In genomic region chr11:94760364-94760763, GRCm38 (mm10) we compare ENCODE assay signal across 37 mouse cellular contexts. TPM values are rescaled to one million over a fixed set of nuclear protein-coding genes. Genes with fewer than 3 reads are reported as not detected.
DNase-seq lines count a peak whose midpoint lies in the region; ATAC-seq and TF ChIP-seq lines count a peak whose summit lies in the region.
"Had no signal": no experiment of that assay in that cellular context is flagged by ENCODE, and none has a peak within 500 bp of the region (broad histone marks: within the 10 kb centered on the region; RNA-seq: fewer than 3 reads in every experiment).

No protein-coding gene starts in this region.

- H3K27ac ChIP-seq in embryonic facial prominence, embryonic 14.5 days (replicated peaks; ENCODE audit: low read depth, low read length) = no peak overlapping the region
- no peak overlapping the region for H3K27ac ChIP-seq in embryonic facial prominence, embryonic 10.5 days (replicated peaks)
- H3K27ac ChIP-seq in MEL (ENCODE audit: control insufficient read depth, low read depth, low read length) = no peak overlapping the region
- peak overlapping the region; percentile 78 for H3K27ac ChIP-seq in intestine, embryonic 16.5 days (ENCODE audit: low read length)
- H3K27ac ChIP-seq in stomach, embryonic 15.5 days = no peak overlapping the region; the same call in 1 of the 2 replicates
- H3K27ac ChIP-seq: embryonic facial prominence, embryonic 15.5 days; forebrain, embryonic 12.5 days; hindbrain, embryonic 10.5 days; hindbrain, embryonic 15.5 days; liver, embryonic 15.5 days; lung, embryonic 15.5 days; midbrain, embryonic 13.5 days; neural tube, embryonic 13.5 days had no signal

- no peak for TF ChIP-seq EP300 in MEL (IDR thresholded peaks at IDR 0.05; ENCODE audit: low read depth in 1 of 2, low read length in 2 of 2)

- H3K4me1 ChIP-seq in embryonic facial prominence, embryonic 14.5 days (ENCODE audit: control insufficient read depth, insufficient read depth, low read length) = peaks cover 3% of the 10 kb centered on the region; the same call in 1 of the 2 replicates
- no peaks in the 10 kb centered on the region for H3K4me1 ChIP-seq in embryonic facial prominence, embryonic 10.5 days
- no peaks in the 10 kb centered on the region for H3K4me1 ChIP-seq in MEL (ENCODE audit: control insufficient read depth in 1 of 2, insufficient read depth in 2 of 2, low read length in 2 of 2)
- H3K4me1 ChIP-seq in intestine, embryonic 16.5 days (ENCODE audit: control insufficient read depth, insufficient read depth, low read length) = peaks cover 3% of the 10 kb centered on the region; the same call in 1 of the 2 replicates
- no peaks in the 10 kb centered on the region for H3K4me1 ChIP-seq in stomach, embryonic 15.5 days
- H3K4me1 ChIP-seq: embryonic facial prominence, embryonic 15.5 days; forebrain, embryonic 12.5 days; hindbrain, embryonic 10.5 days; hindbrain, embryonic 15.5 days; liver, embryonic 15.5 days; lung, embryonic 15.5 days; midbrain, embryonic 13.5 days; neural tube, embryonic 13.5 days had no signal

- no peaks in the 10 kb centered on the region for H3K9me3 ChIP-seq in embryonic facial prominence, embryonic 14.5 days (ENCODE audit: control insufficient read depth, low read length)
- H3K9me3 ChIP-seq in embryonic facial prominence, embryonic 10.5 days = no peaks in the 10 kb centered on the region
- no peaks in the 10 kb centered on the region for H3K9me3 ChIP-seq in MEL (replicated peaks; ENCODE audit: insufficient read depth, low read length)
- no peaks in the 10 kb centered on the region for H3K9me3 ChIP-seq in intestine, embryonic 16.5 days (ENCODE audit: control insufficient read depth, low read length)
- no peaks in the 10 kb centered on the region for H3K9me3 ChIP-seq in stomach, embryonic 15.5 days
- H3K9me3 ChIP-seq: embryonic facial prominence, embryonic 15.5 days; forebrain, embryonic 12.5 days; hindbrain, embryonic 10.5 days; hindbrain, embryonic 15.5 days; liver, embryonic 15.5 days; lung, embryonic 15.5 days; midbrain, embryonic 13.5 days; neural tube, embryonic 13.5 days had no signal

- no peak overlapping the region for H3K4me2 ChIP-seq in embryonic facial prominence, embryonic 14.5 days (ENCODE audit: low read depth, low read length)
- H3K4me2 ChIP-seq in intestine, embryonic 16.5 days (ENCODE audit: low read depth, low read length) = peak overlapping the region; percentile 23; the same call in 1 of the 2 replicates
- H3K4me2 ChIP-seq in stomach, embryonic 15.5 days = no peak overlapping the region
- H3K4me2 ChIP-seq: embryonic facial prominence, embryonic 15.5 days; forebrain, embryonic 12.5 days; hindbrain, embryonic 15.5 days; liver, embryonic 15.5 days; lung, embryonic 15.5 days; midbrain, embryonic 13.5 days; neural tube, embryonic 13.5 days had no signal

- 67% methylated on average over 3 of the region's 3 CpGs for WGBS in embryonic facial prominence, embryonic 14.5 days
- WGBS in embryonic facial prominence, embryonic 10.5 days = 87% methylated on average over 3 of the region's 3 CpGs
- WGBS in intestine, embryonic 16.5 days = 51% methylated on average over 3 of the region's 3 CpGs
- 58% methylated on average over 3 of the region's 3 CpGs for WGBS in stomach, embryonic 15.5 days

- no peak for TF ChIP-seq RAD21 in MEL (IDR thresholded peaks at IDR 0.05; ENCODE audit: low read depth, low read length)

- no peaks in the 10 kb centered on the region for H3K27me3 ChIP-seq in embryonic facial prominence, embryonic 14.5 days (replicated peaks; ENCODE audit: control insufficient read depth, insufficient read depth, low read length)
- H3K27me3 ChIP-seq in embryonic facial prominence, embryonic 10.5 days (replicated peaks; ENCODE audit: low read depth, poor library complexity, severe bottlenecking) = no peaks in the 10 kb centered on the region
- peaks cover 17 to 25% of the 10 kb centered on the region in 2 experiments for H3K27me3 ChIP-seq in MEL (ENCODE audit: control insufficient read depth in 1 of 2, insufficient read depth in 2 of 2, low read length in 2 of 2)
- H3K27me3 ChIP-seq in intestine, embryonic 16.5 days (replicated peaks; ENCODE audit: control insufficient read depth, insufficient read depth, low read length) = no peaks in the 10 kb centered on the region
- no peaks in the 10 kb centered on the region for H3K27me3 ChIP-seq in stomach, embryonic 15.5 days (replicated peaks)
- H3K27me3 ChIP-seq: embryonic facial prominence, embryonic 15.5 days; forebrain, embryonic 12.5 days; hindbrain, embryonic 15.5 days; liver, embryonic 15.5 days; lung, embryonic 15.5 days; midbrain, embryonic 13.5 days; neural tube, embryonic 13.5 days had no signal

- TF ChIP-seq POLR2A in MEL (IDR thresholded peaks at IDR 0.05; ENCODE audit: control insufficient read depth in 1 of 2, insufficient read depth in 1 of 2, low read depth in 1 of 2, low read length in 2 of 2, poor library complexity in 1 of 2) = no peak

- H3K4me3 ChIP-seq in embryonic facial prominence, embryonic 14.5 days (ENCODE audit: low read depth, low read length) = no peak overlapping the region
- H3K4me3 ChIP-seq in embryonic facial prominence, embryonic 10.5 days = no peak overlapping the region
- no peak overlapping the region for H3K4me3 ChIP-seq in MEL (ENCODE audit: control insufficient read depth in 1 of 2, insufficient read depth in 1 of 2, low read depth in 2 of 2, low read length in 2 of 2)
- H3K4me3 ChIP-seq in intestine, embryonic 16.5 days (ENCODE audit: low read length) = peak overlapping the region; percentile 25
- no peak overlapping the region for H3K4me3 ChIP-seq in stomach, embryonic 15.5 days (replicated peaks)
- H3K4me3 ChIP-seq: embryonic facial prominence, embryonic 15.5 days; forebrain, embryonic 12.5 days; hindbrain, embryonic 10.5 days; hindbrain, embryonic 15.5 days; liver, embryonic 15.5 days; lung, embryonic 15.5 days; midbrain, embryonic 13.5 days; neural tube, embryonic 13.5 days had no signal

- no peaks in the 10 kb centered on the region for H3K36me3 ChIP-seq in embryonic facial prominence, embryonic 14.5 days (ENCODE audit: control insufficient read depth, insufficient read depth, low read length)
- no peaks in the 10 kb centered on the region for H3K36me3 ChIP-seq in embryonic facial prominence, embryonic 10.5 days (replicated peaks)
- no peaks in the 10 kb centered on the region for H3K36me3 ChIP-seq in MEL (ENCODE audit: control insufficient read depth in 1 of 2, insufficient read depth in 2 of 2, low read length in 2 of 2)
- H3K36me3 ChIP-seq in intestine, embryonic 16.5 days (ENCODE audit: control insufficient read depth, insufficient read depth, low read length) = no peaks in the 10 kb centered on the region
- no peaks in the 10 kb centered on the region for H3K36me3 ChIP-seq in stomach, embryonic 15.5 days
- H3K36me3 ChIP-seq: embryonic facial prominence, embryonic 15.5 days; forebrain, embryonic 12.5 days; hindbrain, embryonic 10.5 days; hindbrain, embryonic 15.5 days; liver, embryonic 15.5 days; lung, embryonic 15.5 days; midbrain, embryonic 13.5 days; neural tube, embryonic 13.5 days had no signal

- DNase-seq in embryonic facial prominence, embryonic 14.5 days (ENCODE audit: low spot score) = peak; percentile 62
- no peak for DNase-seq in embryonic facial prominence, embryonic 10.5 days (ENCODE audit: low spot score)
- peak; percentile 45 for DNase-seq in MEL (ENCODE audit: low read depth, low spot score)
- no peak for DNase-seq in ovary, postnatal 36 days (ENCODE audit: low spot score)
- DNase-seq in spleen, adult 18-20 months = no peak
- DNase-seq: adrenal gland, postnatal 25 days; cerebellum, adult 11-12 months; cerebellum, postnatal 10 days; forebrain, postnatal 0 days; gastrocnemius, postnatal 10 days; heart, postnatal 14 days; kidney, postnatal 14 days; liver; lung, postnatal 4 days; retina, postnatal 1 day; right cerebral cortex, postnatal 14 days had no signal

- ATAC-seq in embryonic facial prominence, embryonic 14.5 days (ENCODE audit: low read depth) = peak; percentile 62
- ATAC-seq in intestine, embryonic 16.5 days = peak; percentile 80
- ATAC-seq in stomach, embryonic 15.5 days (ENCODE audit: insufficient read depth, low FRiP score, low read depth) = 0 out of 2 replicates have a peak, but pooled peaks have one; percentile 27
- ATAC-seq: forebrain, postnatal 0 days; inflammation-experienced regulatory T-cells, adult 6 months; midbrain, embryonic 13.5 days had no signal

- H3K79me2 ChIP-seq in MEL (ENCODE audit: control insufficient read depth, insufficient read depth, low read length, poor library complexity) = no peaks in the 10 kb centered on the region

- TF ChIP-seq CTCF in MEL (IDR thresholded peaks at IDR 0.05 in 2 of 3, conservative IDR thresholded peaks at IDR 0.05 in 1 of 3; ENCODE audit: control insufficient read depth in 1 of 3, insufficient read depth in 1 of 3, low read depth in 2 of 3, low read length in 3 of 3, poor library complexity in 1 of 3, severe bottlenecking in 1 of 3) = no peak

- H3K9ac ChIP-seq in embryonic facial prominence, embryonic 14.5 days (ENCODE audit: low read depth, low read length) = no peak overlapping the region
- H3K9ac ChIP-seq in MEL (ENCODE audit: control insufficient read depth, low read depth, low read length, poor library complexity, severe bottlenecking) = no peak overlapping the region
- H3K9ac ChIP-seq in intestine, embryonic 16.5 days (ENCODE audit: low read depth, low read length) = peak overlapping the region; percentile 38
- no peak overlapping the region for H3K9ac ChIP-seq in stomach, embryonic 15.5 days
- H3K9ac ChIP-seq: embryonic facial prominence, embryonic 15.5 days; forebrain, embryonic 12.5 days; forebrain, postnatal 0 days; hindbrain, embryonic 15.5 days; liver, embryonic 15.5 days; lung, embryonic 15.5 days; midbrain, embryonic 13.5 days; neural tube, embryonic 13.5 days had no signal

RNA-seq across cellular contexts. Expression of gene Cdc34b, which starts 18.8 kb away (rescaled TPM):
- 0.22 and 0.24 TPM in 2 replicates for polyA plus RNA-seq in embryonic facial prominence, embryonic 14.5 days (2014; fragmentation: Nextera tagmentation; extraction: Ambion mirVana)
- 0.29 and 0.40 TPM in 2 replicates for polyA plus RNA-seq in embryonic facial prominence, embryonic 10.5 days (2016; fragmentation: Nextera tagmentation; extraction: Ambion mirVana)
- total RNA-seq in MEL (2012; rRNA removed) = 0.16 and 0.19 TPM in 2 replicates
- under 1 TPM in 1 of 2 experiments, not detected in 1; 0.29 TPM for polyA plus RNA-seq in MEL (2012; ENCODE audit: insufficient read depth in 1 of 2, insufficient read length in 2 of 2, low read depth in 1 of 2, low replicate concordance in 2 of 2, missing spikeins in 1 of 2)
- not detected in 2 replicates for polyA plus RNA-seq in intestine, embryonic 16.5 days (2015; fragmentation: Nextera tagmentation; extraction: Ambion mirVana)
- 0.42 TPM in 1 of 2 replicates, not detected in the other for polyA plus RNA-seq in stomach, embryonic 15.5 days (2015; fragmentation: Nextera tagmentation; extraction: Ambion mirVana)
- total RNA-seq: forebrain, postnatal 0 days; granulocyte monocyte progenitor cell, adult 5-6 weeks; megakaryocyte-erythroid progenitor cell, adult 5-6 weeks had no signal
- polyA plus RNA-seq: embryonic facial prominence, embryonic 15.5 days; forebrain, postnatal 0 days; heart, embryonic 14.5 days; hindbrain, embryonic 15.5 days; kidney, embryonic 14.5 days; liver, embryonic 15.5 days; neural tube, embryonic 13.5 days had no signal

RNA-seq across cellular contexts. Expression of gene Tmem92, which starts 22.1 kb away (rescaled TPM):
- not detected in 2 replicates for polyA plus RNA-seq in embryonic facial prominence, embryonic 14.5 days (2014; fragmentation: Nextera tagmentation; extraction: Ambion mirVana)
- polyA plus RNA-seq in embryonic facial prominence, embryonic 10.5 days (2016; fragmentation: Nextera tagmentation; extraction: Ambion mirVana) = not detected in 2 replicates
- total RNA-seq in MEL (2012; rRNA removed) = not detected in 2 replicates
- not detected for polyA plus RNA-seq in MEL (2012; ENCODE audit: insufficient read depth in 1 of 2, insufficient read length in 2 of 2, low read depth in 1 of 2, low replicate concordance in 2 of 2, missing spikeins in 1 of 2)
- 0.11 TPM in 1 of 2 replicates, not detected in the other for polyA plus RNA-seq in intestine, embryonic 16.5 days (2015; fragmentation: Nextera tagmentation; extraction: Ambion mirVana)
- not detected in 2 replicates for polyA plus RNA-seq in stomach, embryonic 15.5 days (2015; fragmentation: Nextera tagmentation; extraction: Ambion mirVana)
- total RNA-seq: adrenal gland, postnatal 25 days; common myeloid progenitor, adult 5-6 weeks; forebrain, postnatal 0 days; gastrocnemius, postnatal 10 days; granulocyte monocyte progenitor cell, adult 5-6 weeks; heart, postnatal 14 days; layer of hippocampus, adult 18-20 months; layer of hippocampus, postnatal 25 days; left cerebral cortex, adult 8-10 months; megakaryocyte-erythroid progenitor cell, adult 5-6 weeks had no signal
- polyA plus RNA-seq: embryonic facial prominence, embryonic 15.5 days; forebrain, embryonic 12.5 days; heart, embryonic 14.5 days; hindbrain, embryonic 10.5 days; hindbrain, embryonic 15.5 days; inflammation-experienced regulatory T-cells, adult 6 months; kidney, embryonic 14.5 days; liver, embryonic 15.5 days; lung, embryonic 15.5 days; midbrain, embryonic 13.5 days; neural tube, embryonic 13.5 days; testis, adult 2 months had no signal

RNA-seq across cellular contexts. Expression of gene Gm11541, which starts 56.1 kb away (rescaled TPM):
- 0.51 and 0.85 TPM in 2 replicates for polyA plus RNA-seq in embryonic facial prominence, embryonic 14.5 days (2014; fragmentation: Nextera tagmentation; extraction: Ambion mirVana)
- polyA plus RNA-seq in embryonic facial prominence, embryonic 10.5 days (2016; fragmentation: Nextera tagmentation; extraction: Ambion mirVana) = not detected in 2 replicates
- not detected in 2 replicates for total RNA-seq in MEL (2012; rRNA removed)
- not detected for polyA plus RNA-seq in MEL (2012; ENCODE audit: insufficient read depth in 1 of 2, insufficient read length in 2 of 2, low read depth in 1 of 2, low replicate concordance in 2 of 2, missing spikeins in 1 of 2)
- 0.42 and 0.50 TPM in 2 replicates for polyA plus RNA-seq in intestine, embryonic 16.5 days (2015; fragmentation: Nextera tagmentation; extraction: Ambion mirVana)
- 0.74 and 1.2 TPM in 2 replicates for polyA plus RNA-seq in stomach, embryonic 15.5 days (2015; fragmentation: Nextera tagmentation; extraction: Ambion mirVana)
- total RNA-seq: adrenal gland, postnatal 25 days; common myeloid progenitor, adult 5-6 weeks; forebrain, postnatal 0 days; gastrocnemius, postnatal 10 days; granulocyte monocyte progenitor cell, adult 5-6 weeks; heart, postnatal 14 days; layer of hippocampus, adult 18-20 months; layer of hippocampus, postnatal 25 days; left cerebral cortex, adult 8-10 months; left cerebral cortex, postnatal 36 days; megakaryocyte-erythroid progenitor cell, adult 5-6 weeks had no signal
- polyA plus RNA-seq: forebrain, embryonic 12.5 days; forebrain, postnatal 0 days; heart, embryonic 14.5 days; hindbrain, embryonic 10.5 days; inflammation-experienced regulatory T-cells, adult 6 months; liver, embryonic 15.5 days; midbrain, embryonic 13.5 days; testis, adult 2 months had no signal

Comparison
In these comparisons a context has a peak if more than half of its experiments do, and no peak if none do; other contexts are left out.
1. DNase-seq: peak in embryonic facial prominence, embryonic 14.5 days (single experiment) and MEL (single experiment); none in embryonic facial prominence, embryonic 10.5 days (single experiment), ovary, postnatal 36 days (single experiment) and spleen, adult 18-20 months (0 of 2).
2. ATAC-seq: peak in every context shown above with its lines; median percentile 80 in intestine, embryonic 16.5 days; 62 in embryonic facial prominence, embryonic 14.5 days; 27 in stomach, embryonic 15.5 days.